ENCODE assay signal across 20 mouse cellular contexts in genomic region chr2:156394282-156394681, GRCm38 (mm10). TPM values are rescaled to one million over a fixed set of nuclear protein-coding genes. Genes with fewer than 3 reads are reported as not detected.
DNase-seq lines count a peak whose midpoint lies in the region; ATAC-seq and TF ChIP-seq lines count a peak whose summit lies in the region.
"Had no signal": no experiment of that assay in that cellular context is flagged by ENCODE, and none has a peak within 500 bp of the region (broad histone marks: within the 10 kb centered on the region; RNA-seq: fewer than 3 reads in every experiment).

No protein-coding gene starts in this region.

- TF ChIP-seq CTCF in intestine, postnatal 0 days (IDR thresholded peaks at IDR 0.05; ENCODE audit: low read depth) = peak; percentile 55
- peak; percentile 60 for TF ChIP-seq CTCF in stomach, postnatal 0 days (IDR thresholded peaks at IDR 0.05; ENCODE audit: low read depth)

- H3K4me1 ChIP-seq in intestine, postnatal 0 days (replicated peaks; ENCODE audit: control insufficient read depth, insufficient read depth, low read length) = no peaks in the 10 kb centered on the region
- no peaks in the 10 kb centered on the region for H3K4me1 ChIP-seq in intestine, embryonic 16.5 days (ENCODE audit: control insufficient read depth, insufficient read depth, low read length)
- H3K4me1 ChIP-seq in stomach, postnatal 0 days (replicated peaks; ENCODE audit: control insufficient read depth, insufficient read depth) = no peaks in the 10 kb centered on the region

- no peak overlapping the region for H3K4me3 ChIP-seq in intestine, postnatal 0 days (ENCODE audit: low read depth, low read length)
- H3K4me3 ChIP-seq in intestine, embryonic 16.5 days (ENCODE audit: low read length) = no peak overlapping the region
- no peak overlapping the region for H3K4me3 ChIP-seq in stomach, postnatal 0 days (ENCODE audit: low read depth, low read length)
- H3K4me3 ChIP-seq: forebrain, embryonic 10.5 days; lung, embryonic 15.5 days had no signal

- no peak for ATAC-seq in intestine, postnatal 0 days
- no peak for ATAC-seq in intestine, embryonic 16.5 days
- no peak for ATAC-seq in stomach, postnatal 0 days (ENCODE audit: low FRiP score, low TSS enrichment)
- no peak for ATAC-seq in monocyte, adult 5-6 weeks (replicated peaks; ENCODE audit: insufficient number of reproducible peaks, low FRiP score, low TSS enrichment, poor library complexity, severe bottlenecking)
- ATAC-seq: inflammation-experienced regulatory T-cells, adult 6 months had no signal

- TF ChIP-seq EP300 in stomach, postnatal 0 days (optimal IDR thresholded peaks at IDR 0.05) = no peak

- DNase-seq in thymus, postnatal 0 days (ENCODE audit: low spot score) = peak; percentile 22
- DNase-seq in thymus, postnatal 4 days = no peak
- peak; percentile 48 for DNase-seq in NIH3T3 (ENCODE audit: low read depth)
- DNase-seq in stomach, postnatal 0 days (ENCODE audit: low spot score) = no peak
- DNase-seq in right cerebral cortex, postnatal 4 days = no peak
- DNase-seq: adrenal gland, postnatal 10 days; cerebellum, adult 9-11 months; heart, adult 11 months; heart, postnatal 14 days; kidney, postnatal 36 days; right cerebral cortex, postnatal 14 days; thymus, postnatal 14 days had no signal

- H3K27ac ChIP-seq in intestine, postnatal 0 days (ENCODE audit: low read depth, low read length) = no peak overlapping the region
- no peak overlapping the region for H3K27ac ChIP-seq in intestine, embryonic 16.5 days (ENCODE audit: low read length)
- H3K27ac ChIP-seq in stomach, postnatal 0 days (replicated peaks) = no peak overlapping the region
- H3K27ac ChIP-seq: limb, embryonic 13.5 days; lung, embryonic 15.5 days had no signal

- no peak overlapping the region for H3K4me2 ChIP-seq in intestine, postnatal 0 days (replicated peaks; ENCODE audit: low read depth)
- no peak overlapping the region for H3K4me2 ChIP-seq in intestine, embryonic 16.5 days (ENCODE audit: low read depth, low read length)
- no peak overlapping the region for H3K4me2 ChIP-seq in stomach, postnatal 0 days (replicated peaks; ENCODE audit: low read depth)
- H3K4me2 ChIP-seq: limb, embryonic 13.5 days; lung, embryonic 15.5 days had no signal

- no peaks in the 10 kb centered on the region for H3K36me3 ChIP-seq in intestine, postnatal 0 days (ENCODE audit: control insufficient read depth, insufficient read depth)
- H3K36me3 ChIP-seq in intestine, embryonic 16.5 days (ENCODE audit: control insufficient read depth, insufficient read depth, low read length) = no peaks in the 10 kb centered on the region
- H3K36me3 ChIP-seq in stomach, postnatal 0 days (ENCODE audit: control insufficient read depth, insufficient read depth, low read length) = no peaks in the 10 kb centered on the region
- H3K36me3 ChIP-seq: forebrain, embryonic 10.5 days; limb, embryonic 13.5 days; lung, embryonic 15.5 days had no signal

- no peaks in the 10 kb centered on the region for H3K27me3 ChIP-seq in intestine, postnatal 0 days (replicated peaks; ENCODE audit: control insufficient read depth, insufficient read depth, low read length)
- no peaks in the 10 kb centered on the region for H3K27me3 ChIP-seq in intestine, embryonic 16.5 days (replicated peaks; ENCODE audit: control insufficient read depth, insufficient read depth, low read length)
- H3K27me3 ChIP-seq in stomach, postnatal 0 days (ENCODE audit: control insufficient read depth, insufficient read depth, low read length) = no peaks in the 10 kb centered on the region
- H3K27me3 ChIP-seq: limb, embryonic 13.5 days; lung, embryonic 15.5 days had no signal

- WGBS in intestine, postnatal 0 days = 97% methylated on average over 4 of the region's 4 CpGs
- 87% methylated on average over 4 of the region's 4 CpGs for WGBS in intestine, embryonic 16.5 days
- WGBS in stomach, postnatal 0 days = 93% methylated on average over 4 of the region's 4 CpGs

- no peaks in the 10 kb centered on the region for H3K9me3 ChIP-seq in intestine, postnatal 0 days (ENCODE audit: control insufficient read depth)
- no peaks in the 10 kb centered on the region for H3K9me3 ChIP-seq in intestine, embryonic 16.5 days (ENCODE audit: control insufficient read depth, low read length)
- H3K9me3 ChIP-seq in stomach, postnatal 0 days (ENCODE audit: control insufficient read depth, low read length) = no peaks in the 10 kb centered on the region
- H3K9me3 ChIP-seq: forebrain, embryonic 10.5 days; limb, embryonic 13.5 days; lung, embryonic 15.5 days had no signal

- H3K9ac ChIP-seq in intestine, postnatal 0 days (ENCODE audit: low read depth, low read length) = no peak overlapping the region
- no peak overlapping the region for H3K9ac ChIP-seq in intestine, embryonic 16.5 days (ENCODE audit: low read depth, low read length)
- H3K9ac ChIP-seq in stomach, postnatal 0 days (ENCODE audit: low read length) = no peak overlapping the region
- H3K9ac ChIP-seq: limb, embryonic 13.5 days; lung, embryonic 15.5 days had no signal

RNA-seq across cellular contexts. Expression of gene Epb41l1, which starts 26.4 kb away (rescaled TPM):
- 0.63 and 0.68 TPM in 2 replicates for polyA plus RNA-seq in intestine, postnatal 0 days (2015; fragmentation: Nextera tagmentation; extraction: Ambion mirVana)
- polyA plus RNA-seq in intestine, embryonic 16.5 days (2015; fragmentation: Nextera tagmentation; extraction: Ambion mirVana) = 1.7 and 2.0 TPM in 2 replicates
- 0.21 and 0.38 TPM in 2 replicates for polyA plus RNA-seq in thymus, postnatal 0 days (2015; fragmentation: Nextera tagmentation; extraction: Ambion mirVana)
- 1.7 and 1.8 TPM in 2 replicates for polyA plus RNA-seq in stomach, postnatal 0 days (2015; fragmentation: Nextera tagmentation; extraction: Ambion mirVana)
- total RNA-seq in monocyte, adult 5-6 weeks (2017) = 3.5 to 7.1 TPM (median 6.2 TPM) in 3 replicates
- total RNA-seq: megakaryocyte-erythroid progenitor cell, adult 5-6 weeks had no signal

Comparison
In these comparisons a context has a peak if more than half of its experiments do, and no peak if none do; other contexts are left out.
1. DNase-seq: peak in thymus, postnatal 0 days (single experiment) and NIH3T3 (single experiment); none in thymus, postnatal 4 days (single experiment), stomach, postnatal 0 days (single experiment) and right cerebral cortex, postnatal 4 days (single experiment).